Mouse (Mus musculus) cerebellum, postnatal 14 days (tissue): ENCODE results near the gene Gmds.

ENCODE experiments used
- DNase-seq, 2 experiments: peaks; one replicate each; pipeline ENCODE4 v3.0.0; 2021; ENCODE audit warnings: mixed read lengths in 2 of 2

Gmds gene

GRCm38 (mm10) chr13:31779281-31779981 is 559.1 kb downstream of the Gmds start:
- no peak for DNase-seq

- DNase-seq = peak in 1 of 2 experiments; percentile 7
Measured at GRCm38 (mm10) chr13:31775762-31776161, 562.8 kb downstream of the Gmds start.

- no peak for DNase-seq
Measured at GRCm38 (mm10) chr13:31772882-31773281, 565.7 kb downstream of the Gmds start.
